Mouse (Mus musculus) bone marrow macrophage, adult 2 months (primary cell): ENCODE measurements around the gene Rnf111.

Experiments
- CTCF ChIP-seq: IDR thresholded peaks from 2 replicates; pipeline ENCODE4 v1.5.1; 2012; ENCODE audit warnings: low read depth, mild to moderate bottlenecking, low read length, moderate library complexity
- POLR2A ChIP-seq: IDR thresholded peaks from 2 replicates; pipeline ENCODE4 v1.6.1; 2012; ENCODE audit warnings: mild to moderate bottlenecking, low read depth, low read length, borderline replicate concordance

GRCm38 (mm10) chr9:70485840-70486239 is 17.7 kb downstream of the Rnf111 start:
- no peak for TF ChIP-seq CTCF
- TF ChIP-seq POLR2A, result no peak
